Comparison of ENCODE assay signal across 8 mouse cellular contexts in genomic region chr9:108489702-108490558, GRCm38 (mm10). TPM values are rescaled to one million over a fixed set of nuclear protein-coding genes. Genes with fewer than 3 reads are reported as not detected.
A peak's percentile ranks its signal among the peaks of the same experiment; 100 is the strongest.
DNase-seq lines count a peak whose midpoint lies in the region; ATAC-seq and TF ChIP-seq lines count a peak whose summit lies in the region.

No protein-coding gene starts in this region.

- 0 out of 2 replicates have a peak, but pooled peaks have one; percentile 0 for ATAC-seq in heart, embryonic 13.5 days (ENCODE audit: extremely low read depth, insufficient number of reproducible peaks, low FRiP score, low TSS enrichment)
- ATAC-seq in forebrain, embryonic 14.5 days = no peak; the same call in 1 of the 2 replicates
- no peak for ATAC-seq in liver, embryonic 15.5 days (ENCODE audit: insufficient read depth)

- H3K9me3 ChIP-seq in heart, embryonic 13.5 days = no peaks in the 10 kb centered on the region
- H3K9me3 ChIP-seq in E14TG2a.4 (ENCODE audit: low read length) = no peaks in the 10 kb centered on the region
- no peaks in the 10 kb centered on the region for H3K9me3 ChIP-seq in forebrain, embryonic 14.5 days (replicated peaks; ENCODE audit: control insufficient read depth, low read length)
- no peaks in the 10 kb centered on the region for H3K9me3 ChIP-seq in liver, embryonic 15.5 days (replicated peaks)

- peak overlapping the region; percentile 95 for H3K4me2 ChIP-seq in heart, embryonic 13.5 days
- H3K4me2 ChIP-seq in forebrain, embryonic 14.5 days (ENCODE audit: low read length) = peak overlapping the region; percentile 94
- peak overlapping the region; percentile 87 for H3K4me2 ChIP-seq in liver, embryonic 15.5 days

- no peaks in the 10 kb centered on the region for H3K27me3 ChIP-seq in heart, embryonic 13.5 days (replicated peaks)
- H3K27me3 ChIP-seq in E14TG2a.4 (ENCODE audit: insufficient read depth, low read length) = no peaks in the 10 kb centered on the region
- H3K27me3 ChIP-seq in forebrain, embryonic 14.5 days (replicated peaks; ENCODE audit: control insufficient read depth, insufficient read depth, low read length) = no peaks in the 10 kb centered on the region
- H3K27me3 ChIP-seq in liver, embryonic 15.5 days = no peaks in the 10 kb centered on the region

- peak overlapping the region; percentile 99 for H3K9ac ChIP-seq in heart, embryonic 13.5 days
- H3K9ac ChIP-seq in forebrain, embryonic 14.5 days (ENCODE audit: low read length) = peak overlapping the region; percentile 96
- H3K9ac ChIP-seq in liver, embryonic 15.5 days = peak overlapping the region; percentile 92

- no peak for TF ChIP-seq CTCF in E14TG2a.4 (conservative IDR thresholded peaks at IDR 0.05; ENCODE audit: low read length)

- H3K4me1 ChIP-seq in heart, embryonic 13.5 days = peaks cover 20% of the 10 kb centered on the region
- peaks cover 68% of the 10 kb centered on the region for H3K4me1 ChIP-seq in E14TG2a.4 (replicated peaks; ENCODE audit: low read depth, low read length)
- H3K4me1 ChIP-seq in forebrain, embryonic 14.5 days (ENCODE audit: control insufficient read depth, insufficient read depth, low read length) = peaks cover 15% of the 10 kb centered on the region
- H3K4me1 ChIP-seq in liver, embryonic 15.5 days (replicated peaks) = peaks cover 29% of the 10 kb centered on the region

- peaks cover 85% of the 10 kb centered on the region for H3K36me3 ChIP-seq in heart, embryonic 13.5 days
- peaks cover 65% of the 10 kb centered on the region for H3K36me3 ChIP-seq in E14TG2a.4 (ENCODE audit: insufficient read depth, low read length)
- peaks cover 63% of the 10 kb centered on the region for H3K36me3 ChIP-seq in forebrain, embryonic 14.5 days (ENCODE audit: control insufficient read depth, insufficient read depth, low read length)
- peaks cover 34% of the 10 kb centered on the region for H3K36me3 ChIP-seq in liver, embryonic 15.5 days (replicated peaks)

- DNase-seq in heart, adult 11 months = no peak
- no peak for DNase-seq in forebrain, embryonic 14.5 days (ENCODE audit: low spot score)
- peak; percentile 50 for DNase-seq in thymus, postnatal 14 days
- no peak for DNase-seq in adrenal gland, postnatal 25 days
- no peak for DNase-seq in retina, postnatal 1 day

- peak overlapping the region; percentile 97 for H3K4me3 ChIP-seq in heart, embryonic 13.5 days
- peak overlapping the region; percentile 96 for H3K4me3 ChIP-seq in E14TG2a.4 (replicated peaks; ENCODE audit: low read length)
- H3K4me3 ChIP-seq in forebrain, embryonic 14.5 days (ENCODE audit: low read depth, low read length) = peak overlapping the region; percentile 98
- H3K4me3 ChIP-seq in liver, embryonic 15.5 days (replicated peaks) = peak overlapping the region; percentile 96

- H3K27ac ChIP-seq in heart, embryonic 13.5 days (replicated peaks) = peak overlapping the region; percentile 98
- H3K27ac ChIP-seq in forebrain, embryonic 14.5 days (ENCODE audit: low read depth, low read length) = peak overlapping the region; percentile 96
- peak overlapping the region; percentile 97 for H3K27ac ChIP-seq in liver, embryonic 15.5 days (replicated peaks)

- 65% methylated on average over 26 of the region's 26 CpGs for WGBS in heart, embryonic 13.5 days
- 68% methylated on average over 26 of the region's 26 CpGs for WGBS in forebrain, embryonic 14.5 days
- 70% methylated on average over 26 of the region's 26 CpGs for WGBS in liver, embryonic 15.5 days (ENCODE audit: insufficient replicate concordance)

RNA-seq across cellular contexts. Expression of gene Usp19, which starts 0.5 kb away (rescaled TPM):
- 51.4 and 55.9 TPM in 2 replicates for polyA plus RNA-seq in heart, embryonic 13.5 days (2015; fragmentation: Nextera tagmentation; extraction: Ambion mirVana)
- 48.0 and 64.1 TPM in 2 replicates for polyA plus RNA-seq in forebrain, embryonic 14.5 days (2014; fragmentation: Nextera tagmentation; extraction: Ambion mirVana)
- 26.1 and 31.1 TPM in 2 replicates for polyA plus RNA-seq in liver, embryonic 15.5 days (2015; fragmentation: Nextera tagmentation; extraction: Ambion mirVana)
- 292 and 314 TPM in 2 replicates for total RNA-seq in adrenal gland, postnatal 25 days (2021)

RNA-seq across cellular contexts. Expression of gene Lamb2, which starts 10.4 kb away (rescaled TPM):
- polyA plus RNA-seq in heart, embryonic 13.5 days (2015; fragmentation: Nextera tagmentation; extraction: Ambion mirVana) = 45.3 and 49.0 TPM in 2 replicates
- 12.0 and 17.2 TPM in 2 replicates for polyA plus RNA-seq in forebrain, embryonic 14.5 days (2014; fragmentation: Nextera tagmentation; extraction: Ambion mirVana)
- 8.5 and 9.0 TPM in 2 replicates for polyA plus RNA-seq in liver, embryonic 15.5 days (2015; fragmentation: Nextera tagmentation; extraction: Ambion mirVana)
- total RNA-seq in adrenal gland, postnatal 25 days (2021) = 114 and 134 TPM in 2 replicates

RNA-seq across cellular contexts. Expression of gene Qars, which starts 17.6 kb away (rescaled TPM):
- 62.2 and 69.0 TPM in 2 replicates for polyA plus RNA-seq in heart, embryonic 13.5 days (2015; fragmentation: Nextera tagmentation; extraction: Ambion mirVana)
- 71.5 and 87.7 TPM in 2 replicates for polyA plus RNA-seq in forebrain, embryonic 14.5 days (2014; fragmentation: Nextera tagmentation; extraction: Ambion mirVana)
- 52.6 and 61.9 TPM in 2 replicates for polyA plus RNA-seq in liver, embryonic 15.5 days (2015; fragmentation: Nextera tagmentation; extraction: Ambion mirVana)
- total RNA-seq in adrenal gland, postnatal 25 days (2021) = 221 and 259 TPM in 2 replicates

RNA-seq across cellular contexts. Expression of gene Qrich1, which starts 26.7 kb away (rescaled TPM):
- polyA plus RNA-seq in heart, embryonic 13.5 days (2015; fragmentation: Nextera tagmentation; extraction: Ambion mirVana) = 81.2 and 81.7 TPM in 2 replicates
- polyA plus RNA-seq in forebrain, embryonic 14.5 days (2014; fragmentation: Nextera tagmentation; extraction: Ambion mirVana) = 143 and 160 TPM in 2 replicates
- 43.0 and 43.5 TPM in 2 replicates for polyA plus RNA-seq in liver, embryonic 15.5 days (2015; fragmentation: Nextera tagmentation; extraction: Ambion mirVana)
- 126 and 144 TPM in 2 replicates for total RNA-seq in adrenal gland, postnatal 25 days (2021)

RNA-seq across cellular contexts. Expression of gene Klhdc8b, which starts 28.5 kb away (rescaled TPM):
- 90.6 and 106 TPM in 2 replicates for polyA plus RNA-seq in heart, embryonic 13.5 days (2015; fragmentation: Nextera tagmentation; extraction: Ambion mirVana)
- 47.9 and 52.6 TPM in 2 replicates for polyA plus RNA-seq in forebrain, embryonic 14.5 days (2014; fragmentation: Nextera tagmentation; extraction: Ambion mirVana)
- polyA plus RNA-seq in liver, embryonic 15.5 days (2015; fragmentation: Nextera tagmentation; extraction: Ambion mirVana) = 12.5 and 15.9 TPM in 2 replicates
- 33.2 and 38.8 TPM in 2 replicates for total RNA-seq in adrenal gland, postnatal 25 days (2021)
